Mouse (Mus musculus) spleen, postnatal 4 days (tissue): Measurements from ENCODE around the gene Vps37b.

Source experiments
- DNase-seq, 2 experiments: peaks; one replicate each; pipeline ENCODE4 v3.0.0; 2022; ENCODE audit warnings: low spot score in 2 of 2

Gene Vps37b

DNA sequence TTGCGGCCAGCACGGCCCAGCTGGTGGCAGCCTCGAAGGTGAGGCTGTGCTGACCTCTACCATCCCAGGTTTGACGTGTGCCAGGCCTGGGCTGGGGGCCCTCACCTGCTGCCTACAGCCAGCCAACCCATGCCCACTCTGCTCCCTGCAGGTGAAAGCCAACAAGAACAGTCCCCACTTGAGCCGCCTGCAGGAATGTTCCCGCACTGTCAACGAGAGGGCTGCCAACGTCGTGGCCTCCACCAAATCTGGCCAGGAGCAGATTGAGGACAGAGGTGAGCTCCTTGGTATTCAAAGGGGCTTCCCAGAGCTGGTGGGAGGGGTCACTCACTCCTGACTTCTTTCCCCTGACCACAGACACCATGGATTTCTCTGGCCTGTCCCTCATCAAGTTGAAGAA, 30.8 kb downstream of the Vps37b start:
- DNase-seq, result no peak

DNA sequence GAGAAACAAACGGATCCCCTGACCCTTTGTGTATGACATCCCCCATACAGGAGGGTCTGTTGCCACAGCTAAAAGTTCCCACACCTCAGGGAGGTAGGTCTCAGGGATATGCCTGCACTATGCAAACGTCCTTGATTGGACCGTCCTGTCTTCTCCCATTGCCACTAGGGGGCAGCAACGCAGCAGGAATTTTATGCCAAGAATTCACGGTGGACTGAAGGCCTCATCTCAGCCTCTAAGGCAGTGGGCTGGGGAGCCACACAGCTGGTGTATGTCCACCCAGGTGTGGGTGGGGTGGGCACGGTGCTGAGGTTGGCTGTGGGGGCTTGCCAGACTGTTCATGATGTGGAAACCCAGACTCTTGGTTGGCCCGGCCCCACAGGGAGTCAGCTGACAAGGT, 31.2 kb downstream of the Vps37b start:
- peak; percentile 86 to 96 for DNase-seq

DNA sequence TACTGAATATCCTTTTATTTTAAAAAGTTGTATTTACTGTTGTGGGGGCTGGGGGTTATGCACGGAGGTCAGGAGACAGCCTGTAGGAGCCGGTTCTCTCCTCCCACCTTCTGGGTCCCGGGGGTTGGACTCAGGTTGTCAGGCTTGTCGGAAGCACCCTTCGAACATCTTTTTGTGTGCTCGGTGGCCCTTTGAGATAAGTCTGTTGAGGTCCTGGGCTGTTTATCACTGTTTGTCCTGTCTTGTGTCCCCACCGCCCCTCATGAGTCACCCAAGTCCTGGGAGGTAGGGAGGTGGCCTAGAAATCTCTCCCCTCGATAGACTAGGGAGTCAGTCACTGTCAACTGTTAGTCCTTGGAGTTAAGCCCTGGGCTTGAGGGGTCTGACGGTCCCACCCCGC, 33.7 kb downstream of the Vps37b start:
- DNase-seq, result no peak

DNA sequence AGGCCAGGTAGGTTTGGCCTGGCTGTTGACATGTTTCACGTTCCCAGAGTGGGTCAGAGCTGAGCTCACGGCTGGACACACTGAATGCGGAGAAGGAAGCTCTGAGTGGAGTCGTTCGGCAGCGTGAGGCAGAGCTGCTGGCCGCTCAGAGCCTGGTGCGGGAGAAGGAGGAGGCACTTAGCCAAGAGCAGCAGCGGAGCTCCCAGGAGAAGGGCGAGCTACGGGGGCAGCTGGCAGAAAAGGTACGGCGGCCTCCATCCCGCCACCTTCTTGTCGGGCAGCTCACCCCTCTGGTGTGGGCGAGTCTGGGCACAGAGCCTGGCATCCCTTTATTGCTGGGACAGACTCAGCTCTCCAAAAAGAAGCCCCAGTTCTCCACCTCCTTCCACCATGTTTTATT, 34.3 kb downstream of the Vps37b start:
- no peak for DNase-seq

DNA sequence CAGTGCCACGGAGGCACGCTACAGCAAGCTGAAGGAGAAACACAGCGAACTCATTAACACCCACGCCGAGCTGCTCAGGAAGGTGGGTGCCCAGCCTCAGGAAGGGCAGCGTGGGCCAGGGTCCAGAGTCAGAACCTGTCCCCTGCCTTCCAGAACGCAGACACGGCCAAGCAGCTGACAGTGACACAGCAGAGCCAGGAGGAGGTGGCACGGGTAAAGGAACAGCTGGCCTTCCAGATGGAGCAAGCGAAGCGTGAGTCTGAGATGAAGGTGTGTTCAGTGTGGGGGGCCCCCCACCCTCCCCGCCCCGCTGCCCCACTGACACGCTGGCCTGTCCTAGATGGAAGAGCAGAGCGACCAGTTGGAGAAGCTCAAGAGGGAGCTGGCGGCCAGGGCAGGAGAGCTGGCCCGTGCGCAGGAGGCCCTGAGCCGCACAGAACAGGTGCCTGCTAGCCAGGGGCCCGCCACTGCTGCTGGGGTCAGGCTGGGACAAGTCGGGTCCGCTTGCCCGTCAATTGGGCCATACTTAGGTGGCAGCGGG, 34.8 kb downstream of the Vps37b start:
- DNase-seq, result no peak

DNA sequence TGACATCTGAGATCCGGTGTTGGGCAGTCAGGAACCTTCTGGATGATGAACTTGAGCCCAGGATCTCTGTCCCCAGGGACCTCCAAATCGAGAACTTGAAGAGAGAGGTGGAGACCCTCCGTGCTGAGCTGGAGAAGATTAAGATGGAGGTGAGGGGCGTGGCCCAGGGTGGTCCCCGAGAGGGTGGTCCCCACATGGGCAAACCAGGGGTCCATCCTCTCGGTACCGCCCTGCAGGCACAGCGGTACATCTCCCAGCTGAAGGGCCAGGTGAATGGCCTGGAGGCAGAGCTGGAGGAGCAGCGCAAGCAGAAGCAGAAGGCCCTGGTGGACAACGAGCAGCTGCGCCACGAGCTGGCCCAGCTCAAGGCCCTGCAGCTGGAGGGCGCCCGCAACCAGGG, 35.4 kb downstream of the Vps37b start:
- DNase-seq, result no peak

DNA sequence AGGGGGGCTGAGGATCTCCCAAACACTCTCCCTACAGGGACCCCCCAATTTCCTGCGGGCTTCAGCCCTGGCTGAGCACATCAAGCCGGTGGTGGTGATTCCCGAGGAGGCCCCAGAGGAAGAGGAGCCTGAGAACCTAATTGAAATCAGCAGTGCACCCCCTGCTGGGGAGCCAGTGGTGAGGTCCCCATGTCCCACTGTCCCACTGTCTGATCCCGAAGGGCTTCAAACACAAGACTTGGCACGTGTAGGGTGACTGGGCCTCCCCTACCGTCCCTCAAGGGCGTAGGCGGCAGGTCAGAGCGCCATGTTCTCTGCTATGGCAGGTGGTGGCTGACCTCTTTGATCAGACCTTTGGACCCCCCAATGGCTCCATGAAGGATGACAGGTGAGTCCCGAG, 35.9 kb downstream of the Vps37b start:
- DNase-seq, result peak; percentile 43 to 83

DNA sequence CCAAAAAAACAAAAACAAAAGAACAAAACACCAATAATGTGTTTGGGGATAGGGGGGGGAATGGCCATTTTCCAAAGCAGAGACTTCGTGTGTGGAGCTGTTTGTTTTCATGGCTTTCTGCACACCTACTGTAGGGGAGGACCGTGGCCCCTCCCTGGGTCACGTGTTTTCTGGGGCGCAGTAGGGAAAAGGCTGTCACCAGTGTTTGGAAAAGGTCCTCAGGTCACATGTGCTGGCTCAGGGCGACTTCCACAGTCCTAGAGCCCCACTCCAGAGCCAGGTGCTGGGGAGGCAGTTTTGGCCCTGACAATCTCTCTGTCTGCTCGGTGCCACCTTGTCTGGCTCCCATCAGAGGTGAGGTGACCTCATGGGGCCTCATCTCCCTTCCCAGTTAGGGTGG, 36.7 kb downstream of the Vps37b start:
- DNase-seq, result no peak

DNA sequence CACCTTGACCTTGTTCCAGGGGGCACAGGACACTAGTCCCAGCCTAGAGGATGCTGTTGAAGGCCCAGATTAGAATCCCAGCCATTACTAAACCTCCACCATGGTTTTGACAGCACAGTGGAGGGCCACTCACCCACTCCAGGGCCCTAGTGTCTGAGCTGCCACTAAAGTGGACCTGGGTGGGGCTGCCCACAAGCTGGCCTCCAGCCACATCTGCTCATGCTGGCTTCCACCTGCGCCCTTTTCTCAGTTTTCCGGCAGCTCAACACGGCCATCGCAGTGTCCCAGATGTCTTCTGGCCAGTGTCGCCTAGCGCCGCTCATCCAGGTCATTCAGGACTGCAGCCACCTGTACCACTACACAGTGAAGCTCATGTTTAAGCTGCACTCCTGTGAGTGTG, 37.6 kb downstream of the Vps37b start:
- no peak for DNase-seq

DNA sequence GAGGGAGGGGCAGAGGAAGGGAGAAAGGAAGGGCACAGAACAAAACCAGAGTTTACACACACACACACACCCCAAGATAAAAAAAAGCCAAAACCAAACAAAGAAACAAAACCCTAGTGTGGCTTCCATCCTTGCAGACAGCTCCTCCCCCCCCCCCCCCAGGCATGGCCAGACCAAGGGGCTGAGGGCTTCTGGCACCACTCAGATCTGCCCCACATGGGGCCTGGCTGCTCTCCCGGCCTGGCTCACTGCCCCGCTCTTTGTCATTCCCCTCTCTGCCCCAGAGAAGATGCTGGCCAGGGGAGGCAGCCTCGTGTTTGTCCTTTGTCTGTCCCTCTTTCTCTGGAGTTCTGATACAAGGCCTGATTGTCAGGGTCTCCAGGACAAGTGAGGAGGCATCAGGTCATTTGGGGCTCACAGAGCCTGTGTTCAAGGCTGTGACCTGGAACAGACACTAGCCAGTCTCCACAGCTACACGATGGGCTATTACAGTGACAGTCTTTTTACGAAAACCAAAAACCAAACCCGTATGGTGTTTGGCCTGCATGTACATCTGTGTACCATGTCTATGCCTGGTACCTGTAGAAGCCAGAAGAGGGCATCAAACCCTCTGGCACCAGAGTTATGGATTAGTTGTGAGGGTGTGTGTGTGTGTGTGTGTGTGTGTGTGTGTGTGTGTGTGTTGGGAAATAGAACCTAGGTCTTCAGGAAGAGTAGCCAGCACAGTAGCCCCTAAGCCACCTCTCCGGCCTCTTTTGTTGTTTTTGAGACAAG, 38.6 kb downstream of the Vps37b start:
- no peak for DNase-seq

DNA sequence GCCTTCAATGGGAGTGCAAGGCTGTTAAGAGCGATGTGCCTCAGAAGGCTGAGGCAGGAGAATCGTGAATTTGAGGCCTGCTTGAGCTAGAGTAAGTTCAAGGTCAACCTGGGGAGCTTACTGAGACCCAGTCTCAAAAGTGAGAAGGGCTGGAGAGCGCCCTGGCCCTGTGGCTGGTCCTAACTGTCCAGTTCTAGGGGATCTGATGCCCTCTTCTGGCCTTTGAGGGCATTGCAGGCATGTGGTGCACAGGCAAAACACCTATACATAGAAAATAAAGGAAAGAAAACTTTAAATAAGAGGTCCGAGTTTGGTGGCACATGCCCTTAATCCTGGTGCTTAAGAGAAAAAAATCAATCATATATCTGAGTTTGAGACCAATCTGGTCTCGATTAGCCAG, 39.3 kb downstream of the Vps37b start:
- peak; percentile 82 to 93 for DNase-seq

DNA sequence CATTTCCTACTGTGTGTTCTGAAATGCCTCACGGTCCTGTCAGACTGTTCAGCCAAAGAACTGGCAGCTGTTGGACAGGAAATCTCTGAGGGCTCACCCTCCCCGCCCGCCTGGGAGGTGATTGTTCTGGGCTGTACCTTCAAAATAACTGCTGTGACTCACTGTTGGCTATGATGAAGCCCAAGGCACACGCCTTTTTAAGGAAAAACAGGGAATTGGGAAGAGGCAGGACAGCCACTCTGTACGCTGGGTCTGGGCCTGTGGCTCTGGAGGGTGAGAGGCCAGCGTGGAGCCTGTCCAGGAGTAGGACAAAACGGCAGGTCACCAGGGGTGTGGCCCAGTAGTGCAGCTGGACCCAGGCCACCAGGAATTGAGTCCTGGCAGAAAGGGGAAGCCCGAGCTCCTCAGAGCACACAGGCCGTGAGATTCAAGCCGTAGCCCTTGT, 39.9 kb downstream of the Vps37b start:
- no peak for DNase-seq

DNA sequence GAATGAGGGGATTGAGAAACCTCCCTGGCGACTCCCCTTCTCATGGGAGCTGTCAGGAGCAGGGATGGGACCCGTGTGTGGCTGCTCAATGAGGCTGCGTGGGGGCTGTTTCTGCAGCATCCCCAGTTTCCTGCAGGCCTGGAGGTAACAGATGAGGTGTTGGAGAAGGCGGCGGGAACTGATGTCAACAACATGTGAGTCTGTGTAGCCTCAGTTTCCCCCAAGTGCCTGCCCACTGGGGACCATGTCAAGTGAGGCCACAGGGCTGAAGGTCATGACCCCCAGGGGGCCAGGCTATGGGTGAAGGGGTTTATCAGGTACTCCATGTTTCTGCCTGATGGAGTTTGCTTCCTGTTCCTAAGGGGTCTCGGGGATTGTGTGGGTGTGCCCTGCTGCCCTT, 40.7 kb downstream of the Vps37b start:
- DNase-seq, result no peak

DNA sequence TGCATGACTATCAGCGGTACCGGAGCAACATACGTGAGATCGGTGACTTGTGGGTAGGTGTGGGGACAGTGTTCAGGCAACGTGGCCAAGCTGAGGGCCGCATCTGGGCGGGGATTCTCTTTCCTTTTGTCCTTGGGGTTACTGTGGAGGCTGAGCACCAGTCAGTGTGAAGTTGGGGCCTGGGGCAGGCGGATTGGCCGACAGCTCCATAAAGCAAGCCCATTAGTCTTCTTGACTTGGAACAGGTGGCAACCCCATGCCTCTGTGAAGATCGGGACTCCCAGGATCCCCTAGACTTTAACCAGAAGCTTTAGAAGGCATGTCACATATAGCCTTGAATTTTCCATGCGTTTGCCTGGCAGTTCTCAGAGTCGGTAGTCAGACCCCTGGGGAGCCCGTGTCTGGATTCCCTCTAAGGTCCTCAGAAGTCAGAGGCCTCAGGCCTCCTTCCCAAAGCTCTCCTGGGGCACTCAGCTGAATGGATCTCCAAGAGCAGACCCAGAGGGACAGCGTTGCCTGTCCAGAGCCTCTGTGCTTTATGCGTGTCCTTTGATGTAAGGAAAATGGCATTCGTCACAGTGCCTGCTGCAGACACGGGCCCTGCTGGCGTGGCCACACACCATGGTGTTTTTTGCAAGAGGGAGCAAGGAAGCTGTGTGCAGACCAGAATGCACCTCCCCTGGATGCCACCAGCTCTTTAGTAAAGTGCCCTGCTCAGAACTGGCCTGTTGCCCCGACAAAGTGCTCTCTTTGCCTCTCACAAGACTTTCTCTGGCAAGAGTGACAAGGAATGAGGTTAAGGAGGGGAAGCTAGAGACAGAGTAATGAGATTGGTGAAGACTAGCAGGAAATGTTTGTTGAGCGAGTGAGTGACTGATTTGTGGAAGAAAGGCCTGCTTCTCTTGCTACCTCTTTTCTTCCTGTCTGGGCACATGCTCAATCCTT, 41.9 kb downstream of the Vps37b start:
- no peak for DNase-seq

DNA sequence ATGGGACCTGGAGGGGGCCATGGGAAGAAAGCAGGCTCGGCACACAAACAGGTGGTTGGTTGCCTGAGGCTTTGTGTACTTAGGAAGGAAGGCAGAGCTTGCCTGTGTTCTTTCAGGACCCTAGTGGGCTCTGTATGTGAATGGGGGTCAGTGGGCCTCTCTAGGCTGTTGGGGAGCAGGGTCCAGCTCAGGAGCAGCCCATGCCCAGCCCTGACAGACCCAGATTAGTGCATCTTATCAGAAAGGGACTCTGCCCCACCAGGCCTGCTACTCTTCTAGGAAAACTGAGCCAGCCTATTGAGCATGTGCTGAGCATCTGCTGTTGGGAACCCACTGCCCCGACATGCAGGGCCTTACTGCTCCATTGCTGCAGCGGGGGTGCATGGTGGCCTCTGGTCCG, 44.6 kb downstream of the Vps37b start:
- no peak for DNase-seq

DNA sequence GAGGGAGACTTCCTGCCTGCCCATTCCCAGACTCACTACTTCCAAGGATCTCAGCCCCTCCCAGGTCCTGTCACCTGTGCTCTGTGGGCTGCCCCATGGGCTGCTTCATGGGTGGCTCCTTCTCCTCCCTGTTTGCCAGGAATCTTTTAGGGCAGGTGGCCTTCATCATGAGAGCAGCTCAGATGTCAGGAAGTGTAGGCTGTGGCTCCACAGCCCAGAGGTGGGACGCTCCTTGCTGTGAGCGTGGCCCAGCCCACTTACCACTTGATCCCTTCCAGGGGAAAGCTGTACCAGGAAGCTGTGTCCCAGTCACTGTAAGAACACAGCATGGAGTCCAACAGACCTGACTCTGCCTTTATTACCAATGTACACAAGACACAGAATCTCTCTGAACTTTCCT, 45.1 kb downstream of the Vps37b start:
- DNase-seq, result no peak

DNA sequence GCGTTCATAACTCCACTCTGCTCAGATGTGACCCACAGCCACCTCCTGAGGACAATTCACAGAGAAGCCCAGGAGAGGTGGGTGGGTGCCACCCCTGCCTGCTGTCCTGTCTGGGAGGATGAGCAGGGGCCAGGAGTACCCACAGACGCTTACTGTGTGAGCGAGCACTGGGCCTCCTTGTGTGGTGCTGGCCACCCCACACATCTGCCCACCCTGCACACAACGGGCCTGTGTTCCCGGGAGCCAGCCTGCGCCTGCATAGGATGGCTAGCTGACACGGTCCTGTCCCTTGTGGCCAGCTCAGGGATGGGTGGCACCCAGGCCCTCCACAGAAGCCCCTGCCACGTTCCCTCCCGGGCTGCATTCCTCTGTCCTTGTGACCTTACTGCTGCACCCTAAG, 46.6 kb downstream of the Vps37b start:
- DNase-seq, result no peak

DNA sequence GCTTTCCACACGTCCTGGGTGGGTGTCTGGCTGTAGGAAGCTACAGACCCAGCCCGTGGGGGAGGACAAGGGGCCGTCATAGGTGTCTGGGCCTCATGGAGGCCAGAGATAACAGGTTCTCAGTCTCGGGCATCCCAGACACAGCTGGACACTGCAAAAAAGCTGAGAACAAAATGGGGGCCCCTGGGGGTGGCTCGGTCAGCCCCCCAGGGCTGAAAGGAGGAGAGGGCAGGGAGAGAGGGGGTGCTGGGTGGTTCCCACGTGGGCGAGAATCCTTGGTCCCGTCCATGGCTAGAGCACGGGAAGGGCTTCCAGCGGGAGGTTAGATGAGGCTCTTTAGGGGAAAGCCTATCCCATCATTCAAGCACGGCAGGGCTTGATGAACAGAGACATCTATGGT, 49.2 kb downstream of the Vps37b start:
- peak in 1 of 2 experiments; percentile 55 for DNase-seq

DNA sequence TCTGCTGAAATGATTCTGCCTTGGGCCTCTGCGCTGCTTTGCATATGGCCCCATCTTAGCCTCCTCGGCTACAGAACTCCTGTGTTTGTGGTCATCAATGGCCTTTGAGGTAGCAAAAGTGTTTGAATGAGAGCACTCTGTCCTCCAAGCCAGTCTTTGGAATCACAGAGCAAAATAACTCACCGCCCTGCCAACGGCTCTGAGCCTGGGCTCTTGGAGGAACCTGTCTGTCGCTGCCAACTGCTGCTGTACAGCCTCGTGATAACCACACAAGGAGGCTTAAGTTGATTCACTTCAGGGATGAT, 50.9 kb downstream of the Vps37b start:
- DNase-seq, result peak in 1 of 2 experiments; percentile 60

DNA sequence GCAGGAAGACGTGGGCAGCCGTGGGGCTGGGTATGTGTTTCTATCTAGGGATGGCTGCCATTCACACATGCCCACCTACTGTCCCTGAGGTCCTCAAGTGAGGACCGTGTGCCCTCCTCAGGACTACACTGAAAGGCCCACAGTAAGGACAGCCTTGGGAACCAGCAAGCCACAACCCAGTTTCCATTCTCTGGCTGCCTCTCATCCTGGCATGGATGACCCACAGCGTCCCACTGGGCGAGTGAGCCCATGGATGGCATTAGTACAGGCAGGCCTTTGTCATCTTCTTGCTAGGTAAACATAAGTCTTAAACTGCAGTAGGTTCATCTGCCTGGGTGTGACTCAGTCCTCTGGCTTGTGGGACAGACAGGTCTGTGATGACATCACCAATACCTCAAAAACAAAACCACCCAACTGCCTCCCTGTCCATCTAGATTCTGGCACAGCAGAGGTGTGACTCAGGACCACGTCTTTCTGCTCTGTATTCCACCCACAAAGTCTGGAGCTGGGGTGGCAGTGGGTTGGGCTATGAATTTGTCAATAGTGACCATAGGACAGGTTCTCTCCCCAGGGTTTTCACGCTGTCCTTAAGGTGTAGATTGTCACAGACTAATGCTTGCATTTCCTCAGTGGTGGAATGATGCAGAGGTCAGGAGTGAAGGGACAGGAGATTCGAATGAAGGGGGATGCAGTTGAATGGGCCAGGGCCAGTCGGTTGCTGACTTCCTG, 51.4 kb downstream of the Vps37b start:
- peak in 1 of 2 experiments; percentile 53 for DNase-seq

DNA sequence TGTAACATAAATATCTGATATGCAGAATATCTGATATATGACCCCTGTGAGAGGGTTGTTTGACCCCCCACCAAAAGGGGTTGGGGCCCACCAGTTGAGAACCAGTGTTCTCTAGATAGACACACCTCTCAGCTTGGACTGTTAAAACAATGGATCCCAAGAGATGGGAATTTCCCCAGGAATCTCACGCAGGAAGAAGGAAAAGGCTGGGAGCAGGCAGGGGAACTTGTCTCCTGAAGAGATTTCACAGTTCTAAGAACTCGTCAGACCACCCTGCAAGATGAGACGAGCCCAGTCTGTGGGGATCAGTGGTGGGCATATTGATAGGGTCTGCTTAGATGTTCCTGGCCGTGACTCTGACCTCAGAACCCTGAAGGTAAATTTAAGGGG, 52.1 kb downstream of the Vps37b start:
- peak in 1 of 2 experiments; percentile 43 for DNase-seq
